In the genomic region with DNA sequence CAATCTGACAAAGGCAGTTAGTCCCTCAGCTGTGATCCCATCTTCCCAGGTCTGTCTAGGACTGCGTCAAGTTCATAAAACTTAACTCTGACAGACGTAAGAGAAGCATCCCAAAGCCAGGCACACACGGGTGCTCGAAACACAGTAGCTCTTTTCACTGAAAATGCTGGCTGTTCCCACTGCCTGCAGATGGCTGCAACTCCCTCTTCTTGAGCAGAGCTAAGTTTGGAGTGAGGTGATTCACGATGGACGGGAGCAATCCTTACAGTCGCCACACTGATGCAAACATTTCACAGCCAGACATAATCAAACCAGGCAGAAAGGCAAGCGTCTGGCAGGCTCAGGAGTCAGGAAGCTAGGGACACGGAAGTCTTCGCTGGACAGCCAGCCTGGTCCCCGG, we compare ENCODE assay signal across 15 mouse cellular contexts.
DNase-seq lines count a peak whose midpoint lies in the region; ATAC-seq and TF ChIP-seq lines count a peak whose summit lies in the region.
"Had no signal": no experiment of that assay in that cellular context is flagged by ENCODE, and none has a peak within 500 bp of the region (broad histone marks: within the 10 kb centered on the region; RNA-seq: fewer than 3 reads in every experiment).

No protein-coding gene starts in this region.

- no peak overlapping the region for H3K4me3 ChIP-seq in hindbrain, embryonic 11.5 days (ENCODE audit: low read depth, low read length)
- H3K4me3 ChIP-seq in hindbrain, embryonic 13.5 days = no peak overlapping the region
- H3K4me3 ChIP-seq in liver, embryonic 12.5 days = no peak overlapping the region
- no peak overlapping the region for H3K4me3 ChIP-seq in cortical plate, adult 2 months (ENCODE audit: insufficient read depth, low read length)
- no peak overlapping the region for H3K4me3 ChIP-seq in intestine, embryonic 15.5 days (replicated peaks)
- no peak overlapping the region for H3K4me3 ChIP-seq in gastrocnemius, adult 2 months
- H3K4me3 ChIP-seq: embryonic facial prominence, embryonic 10.5 days; heart, adult 2 months; limb, embryonic 15.5 days had no signal

- no peak overlapping the region for H3K27ac ChIP-seq in hindbrain, embryonic 11.5 days (ENCODE audit: low read depth, low read length)
- H3K27ac ChIP-seq in hindbrain, embryonic 13.5 days = no peak overlapping the region
- H3K27ac ChIP-seq in liver, embryonic 12.5 days = no peak overlapping the region
- H3K27ac ChIP-seq in cortical plate, adult 2 months (ENCODE audit: insufficient read depth, low read length) = no peak overlapping the region
- H3K27ac ChIP-seq in intestine, embryonic 15.5 days = no peak overlapping the region
- no peak overlapping the region for H3K27ac ChIP-seq in gastrocnemius, adult 2 months
- H3K27ac ChIP-seq: embryonic facial prominence, embryonic 10.5 days; heart, adult 2 months; limb, embryonic 15.5 days had no signal

- no peak for DNase-seq in hindbrain, embryonic 11.5 days (ENCODE audit: low spot score)
- DNase-seq in liver = no peak
- no peak for DNase-seq in gastrocnemius, adult 2 months
- DNase-seq: adrenal gland, postnatal 25 days; heart, adult 2 months; right cerebral cortex, postnatal 14 days; thymus, postnatal 25 days had no signal

- H3K4me1 ChIP-seq in hindbrain, embryonic 11.5 days (replicated peaks; ENCODE audit: control insufficient read depth, insufficient read depth, low read length) = no peaks in the 10 kb centered on the region
- H3K4me1 ChIP-seq in hindbrain, embryonic 13.5 days (replicated peaks) = peaks cover 17% of the 10 kb centered on the region
- peaks cover 47% of the 10 kb centered on the region for H3K4me1 ChIP-seq in liver, embryonic 12.5 days
- no peaks in the 10 kb centered on the region; the same call in 1 of the 2 replicates for H3K4me1 ChIP-seq in cortical plate, adult 2 months (ENCODE audit: control insufficient read depth, insufficient read depth, low read length)
- 0 out of 2 replicates have a peak, but pooled peaks cover 3% of the 10 kb centered on the region for H3K4me1 ChIP-seq in intestine, embryonic 15.5 days (replicated peaks)
- H3K4me1 ChIP-seq: limb, embryonic 15.5 days had no signal

- H3K36me3 ChIP-seq in hindbrain, embryonic 11.5 days (ENCODE audit: control insufficient read depth, insufficient read depth, low read length) = no peaks in the 10 kb centered on the region
- H3K36me3 ChIP-seq in hindbrain, embryonic 13.5 days = peaks cover 10% of the 10 kb centered on the region
- peaks cover 8% of the 10 kb centered on the region for H3K36me3 ChIP-seq in liver, embryonic 12.5 days
- no peaks in the 10 kb centered on the region for H3K36me3 ChIP-seq in intestine, embryonic 15.5 days

- H3K9me3 ChIP-seq in hindbrain, embryonic 11.5 days (ENCODE audit: control insufficient read depth, low read length) = no peaks in the 10 kb centered on the region
- no peaks in the 10 kb centered on the region for H3K9me3 ChIP-seq in hindbrain, embryonic 13.5 days
- H3K9me3 ChIP-seq in liver, embryonic 12.5 days (replicated peaks) = no peaks in the 10 kb centered on the region
- H3K9me3 ChIP-seq in intestine, embryonic 15.5 days = no peaks in the 10 kb centered on the region
- H3K9me3 ChIP-seq: embryonic facial prominence, embryonic 10.5 days; limb, embryonic 15.5 days had no signal

- TF ChIP-seq CTCF in cortical plate, adult 2 months (IDR thresholded peaks at IDR 0.05; ENCODE audit: extremely low read depth, insufficient read depth, low read length) = peak; percentile 17; the same call in 1 of the 2 replicates
- no peak for TF ChIP-seq CTCF in gastrocnemius, adult 2 months (IDR thresholded peaks at IDR 0.05)

- intact Hi-C loops in gastrocnemius, adult 2 months (cut with DNase I) = no loop called here

- no peak overlapping the region for H3K4me2 ChIP-seq in hindbrain, embryonic 11.5 days (replicated peaks; ENCODE audit: low read depth, low read length)
- H3K4me2 ChIP-seq in hindbrain, embryonic 13.5 days = no peak overlapping the region
- peak overlapping the region; percentile 21; the same call in 1 of the 2 replicates for H3K4me2 ChIP-seq in liver, embryonic 12.5 days
- no peak overlapping the region for H3K4me2 ChIP-seq in intestine, embryonic 15.5 days (replicated peaks)
- H3K4me2 ChIP-seq: limb, embryonic 15.5 days had no signal

- TF ChIP-seq POLR2A in cortical plate, adult 2 months (IDR thresholded peaks at IDR 0.05; ENCODE audit: extremely low read depth, insufficient read depth, low read length) = no peak

- no peaks in the 10 kb centered on the region for H3K27me3 ChIP-seq in hindbrain, embryonic 11.5 days (ENCODE audit: control insufficient read depth, insufficient read depth, low read length)
- no peaks in the 10 kb centered on the region for H3K27me3 ChIP-seq in hindbrain, embryonic 13.5 days
- no peaks in the 10 kb centered on the region for H3K27me3 ChIP-seq in liver, embryonic 12.5 days (replicated peaks)
- H3K27me3 ChIP-seq in intestine, embryonic 15.5 days (replicated peaks) = no peaks in the 10 kb centered on the region
- H3K27me3 ChIP-seq: limb, embryonic 15.5 days had no signal

- peak; percentile 4; the same call in 1 of the 2 replicates for ATAC-seq in hindbrain, embryonic 11.5 days (ENCODE audit: low FRiP score)
- ATAC-seq in hindbrain, embryonic 13.5 days (ENCODE audit: low FRiP score) = no peak
- ATAC-seq in liver, embryonic 12.5 days = no peak; the same call in 1 of the 2 replicates
- 0 out of 2 replicates have a peak, but pooled peaks have one; percentile 6 for ATAC-seq in intestine, embryonic 15.5 days
- ATAC-seq in erythroblast, adult 5-6 weeks (replicated peaks; ENCODE audit: low FRiP score, poor library complexity, severe bottlenecking) = no peak
- ATAC-seq: CD4-positive, CD25-positive, alpha-beta regulatory T cell, adult 4 months had no signal

- H3K9ac ChIP-seq in hindbrain, embryonic 11.5 days (ENCODE audit: low read depth, low read length) = no peak overlapping the region
- no peak overlapping the region for H3K9ac ChIP-seq in hindbrain, embryonic 13.5 days
- H3K9ac ChIP-seq in liver, embryonic 12.5 days = no peak overlapping the region
- no peak overlapping the region for H3K9ac ChIP-seq in intestine, embryonic 15.5 days
- H3K9ac ChIP-seq: limb, embryonic 15.5 days had no signal

- 88% methylated on average over 11 of the region's 11 CpGs for WGBS in hindbrain, embryonic 11.5 days
- 83% methylated on average over 11 of the region's 11 CpGs for WGBS in hindbrain, embryonic 13.5 days
- 64% methylated on average over 11 of the region's 11 CpGs for WGBS in liver, embryonic 12.5 days (ENCODE audit: insufficient replicate concordance)
- WGBS in intestine, embryonic 15.5 days = 36% methylated on average over 11 of the region's 11 CpGs

Comparison
In these comparisons a context has a peak if more than half of its experiments do, and no peak if none do; other contexts are left out.
1. ATAC-seq: peak in hindbrain, embryonic 11.5 days (single experiment) and intestine, embryonic 15.5 days (single experiment); none in hindbrain, embryonic 13.5 days (single experiment), liver, embryonic 12.5 days (single experiment) and erythroblast, adult 5-6 weeks (single experiment).